Mouse (Mus musculus): ENCODE measurements around the gene Kdelr2. TPM values are rescaled to one million over a fixed set of nuclear protein-coding genes. Genes with fewer than 3 reads are reported as not detected.

Kdelr2 gene
- total RNA-seq, 4 experiments from 2014 or later: 33.8 to 39.8 (median 37.0) TPM

GRCm38 (mm10) chr5:143401556-143401955 is 2.1 kb upstream of the Kdelr2 start:
- DNase-seq (ENCODE audit: low spot score in 2 of 2): no peak

- no peak for DNase-seq (ENCODE audit: low spot score in 2 of 2)
These were observed 701 bp downstream of the Kdelr2 start for GRCm38 (mm10) chr5:143404148-143404930.

GRCm38 (mm10) chr5:143405200-143405599 is 1.6 kb downstream of the Kdelr2 start:
- DNase-seq (ENCODE audit: low spot score in 2 of 2): no peak

- no peak for DNase-seq (ENCODE audit: low spot score in 2 of 2)
These were observed 2.9 kb downstream of the Kdelr2 start for GRCm38 (mm10) chr5:143406548-143406947.

- DNase-seq (ENCODE audit: low spot score in 2 of 2): no peak
These were observed 5.6 kb downstream of the Kdelr2 start for GRCm38 (mm10) chr5:143409239-143409638.

- DNase-seq (ENCODE audit: low spot score in 2 of 2): no peak
These were observed 7.3 kb downstream of the Kdelr2 start for GRCm38 (mm10) chr5:143410841-143411395.

GRCm38 (mm10) chr5:143421484-143421883 is 17.8 kb downstream of the Kdelr2 start:
- DNase-seq (ENCODE audit: low spot score in 2 of 2): no peak

GRCm38 (mm10) chr5:143422990-143423389 is 19.4 kb downstream of the Kdelr2 start:
- no peak for DNase-seq (ENCODE audit: low spot score in 2 of 2)

GRCm38 (mm10) chr5:143423899-143424519 is 20.4 kb downstream of the Kdelr2 start:
- DNase-seq (ENCODE audit: low spot score in 2 of 2): peak in 1 of 2 experiments; percentile 37

GRCm38 (mm10) chr5:143434421-143434820 is 30.8 kb downstream of the Kdelr2 start:
- DNase-seq (ENCODE audit: low spot score in 2 of 2): peak in 1 of 2 experiments; percentile 31

GRCm38 (mm10) chr5:143441298-143441697 is 37.7 kb downstream of the Kdelr2 start:
- no peak for DNase-seq (ENCODE audit: low spot score in 2 of 2)

GRCm38 (mm10) chr5:143441753-143442152 is 38.1 kb downstream of the Kdelr2 start:
- DNase-seq (ENCODE audit: low spot score in 2 of 2): no peak

- no peak for DNase-seq (ENCODE audit: low spot score in 2 of 2)
These were observed 60.0 kb downstream of the Kdelr2 start for GRCm38 (mm10) chr5:143463671-143464070.

GRCm38 (mm10) chr5:143464100-143464756 is 60.6 kb downstream of the Kdelr2 start, which contains the start of gene Daglb:
Gene Daglb (plus strand): TSS chr5:143464584.
- DNase-seq (ENCODE audit: low spot score in 2 of 2): peak; percentile 75 to 87

- DNase-seq (ENCODE audit: low spot score in 2 of 2): no peak
These were observed 61.1 kb downstream of the Kdelr2 start for GRCm38 (mm10) chr5:143464757-143465118.

- no peak for DNase-seq (ENCODE audit: low spot score in 2 of 2)
These were observed 61.8 kb downstream of the Kdelr2 start for GRCm38 (mm10) chr5:143465156-143466085.

- no peak for DNase-seq (ENCODE audit: low spot score in 2 of 2)
These were observed 63.4 kb downstream of the Kdelr2 start for GRCm38 (mm10) chr5:143466891-143467669.

- DNase-seq (ENCODE audit: low spot score in 2 of 2): no peak
These were observed 64.3 kb downstream of the Kdelr2 start for GRCm38 (mm10) chr5:143467931-143468330.

GRCm38 (mm10) chr5:143469628-143470027 is 66.0 kb downstream of the Kdelr2 start:
- DNase-seq (ENCODE audit: low spot score in 2 of 2): no peak

All from layer of hippocampus, adult 8-10 months (tissue).